Mouse (Mus musculus): Measurements from ENCODE around the gene Prc1.

GRCm38 (mm10) chr7:80280032-80280431 lies 14.2 kb upstream of the Prc1 start:
- TF ChIP-seq FLI1 (IDR thresholded peaks at IDR 0.05; ENCODE audit: low read length) (no peak), GATA1 (IDR thresholded peaks at IDR 0.05; ENCODE audit: borderline replicate concordance, low read length) (no peak)
